Mouse (Mus musculus) brain, embryonic 18.5 days (tissue): ENCODE measurements around the gene Olfr1348.
"Not testable (repeated sequence)": the region's sequence is repeated elsewhere in the genome, so short reads cannot be mapped to it uniquely, and the experiment has no call there.

Experiments
- DNase-seq: peaks from one replicate; pipeline ENCODE4 v3.0.0-alpha.2; 2012; ENCODE audit warnings: low read depth, low spot score

Gene Olfr1348

DNA sequence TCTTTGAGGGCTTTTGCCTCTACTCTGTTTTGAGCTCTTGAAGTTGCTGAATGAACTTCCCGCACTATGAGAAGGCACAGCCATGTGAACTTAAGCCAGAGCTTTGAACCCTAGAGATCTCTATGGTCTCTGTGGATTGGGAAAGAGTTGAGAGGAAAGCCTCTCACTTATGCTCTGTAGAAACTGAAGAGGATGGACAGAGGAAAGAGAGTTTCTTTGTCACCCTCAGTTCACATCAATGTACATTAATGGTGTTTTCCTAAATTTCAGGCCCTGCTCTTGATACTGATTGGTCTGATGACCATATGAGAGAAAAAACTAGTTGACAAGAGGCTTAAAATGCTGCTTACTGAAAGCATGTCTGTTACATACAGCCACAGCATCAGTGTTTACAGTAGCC, at the start of gene Olfr1348:
TSS of gene Olfr1348 (minus strand) at position 101 of the 400 bp plus-strand sequence.
- no peak for DNase-seq

DNA sequence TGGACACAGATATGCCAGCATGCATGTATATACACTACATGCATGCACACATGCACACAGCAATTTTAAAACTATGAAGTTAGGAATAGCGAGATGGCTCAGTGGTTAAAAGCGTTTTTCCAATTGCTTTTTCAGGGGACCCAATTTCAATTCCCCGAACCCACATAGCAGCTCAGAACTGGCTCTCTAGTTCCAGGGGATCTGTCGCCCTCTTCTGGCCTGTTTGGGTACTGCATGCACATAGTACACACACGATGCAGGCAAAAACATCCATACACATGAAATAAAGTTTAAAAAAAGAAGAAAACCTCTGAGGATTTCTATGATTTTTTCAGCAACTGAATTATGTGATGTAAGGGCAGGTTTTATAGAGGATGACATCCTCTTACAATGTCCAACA, 17.6 kb upstream of the Olfr1348 start:
- DNase-seq, result no peak

DNA sequence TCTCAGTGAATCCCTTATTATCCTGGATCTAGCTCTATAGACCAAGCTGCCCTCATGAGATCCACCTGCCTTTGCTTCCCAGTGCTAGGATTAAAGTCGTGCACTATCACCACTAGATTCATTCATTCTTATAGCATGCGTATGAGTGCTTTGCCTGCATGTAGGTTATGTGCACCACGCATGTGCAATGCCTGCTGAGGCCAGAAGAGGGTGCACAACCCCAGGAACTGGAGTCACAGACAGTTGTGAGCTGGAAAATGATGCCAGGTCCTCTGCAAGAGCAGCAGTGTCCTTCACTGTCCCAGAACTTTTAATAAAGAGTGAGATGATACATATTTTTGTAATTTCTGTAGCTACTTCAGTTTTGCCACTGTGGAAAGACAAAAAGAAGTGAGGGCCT, 16.5 kb upstream of the Olfr1348 start:
- no peak for DNase-seq

DNA sequence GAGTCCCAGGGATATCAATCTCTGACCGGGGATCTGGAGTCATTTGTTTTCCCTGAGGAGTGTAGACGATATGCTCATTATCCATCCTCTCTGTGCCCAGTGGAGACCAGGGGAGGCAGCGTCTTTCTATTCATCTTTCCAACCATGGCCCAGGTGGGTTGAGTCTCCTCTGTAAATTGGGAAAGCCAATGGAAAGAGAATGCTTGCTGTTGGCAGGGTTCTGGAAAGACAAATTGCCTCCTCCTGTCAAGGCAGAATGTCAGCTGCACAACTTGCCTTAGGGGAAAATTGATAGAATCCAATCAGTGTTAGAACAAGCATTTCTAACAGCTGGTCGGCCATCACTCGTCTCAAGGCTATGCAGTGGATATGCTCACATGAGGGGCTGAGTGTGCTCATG, 14.3 kb upstream of the Olfr1348 start, which contains the start of gene Olfr1349:
TSS of gene Olfr1349 (minus strand) at position 101 of the 400 bp plus-strand sequence.
- no peak for DNase-seq

DNA sequence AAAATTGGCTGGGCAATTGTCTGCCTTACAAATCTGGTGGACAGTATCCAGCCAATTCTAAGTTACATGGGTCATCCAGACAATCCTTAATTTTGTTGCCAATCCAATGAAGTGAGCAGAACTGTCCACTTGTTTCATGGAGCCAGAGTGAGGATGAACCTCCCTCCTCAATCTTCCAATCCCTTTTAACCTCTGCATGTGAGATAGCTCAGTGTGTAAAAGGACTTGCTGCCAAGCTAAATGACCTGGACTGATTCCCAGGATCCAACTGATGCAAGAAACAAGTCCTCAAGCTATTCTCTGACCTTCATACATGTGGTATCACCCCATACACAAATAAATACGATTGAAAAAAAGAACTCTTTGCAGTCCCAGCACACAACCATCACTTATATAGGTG, 13.1 kb upstream of the Olfr1348 start:
- no peak for DNase-seq

DNA sequence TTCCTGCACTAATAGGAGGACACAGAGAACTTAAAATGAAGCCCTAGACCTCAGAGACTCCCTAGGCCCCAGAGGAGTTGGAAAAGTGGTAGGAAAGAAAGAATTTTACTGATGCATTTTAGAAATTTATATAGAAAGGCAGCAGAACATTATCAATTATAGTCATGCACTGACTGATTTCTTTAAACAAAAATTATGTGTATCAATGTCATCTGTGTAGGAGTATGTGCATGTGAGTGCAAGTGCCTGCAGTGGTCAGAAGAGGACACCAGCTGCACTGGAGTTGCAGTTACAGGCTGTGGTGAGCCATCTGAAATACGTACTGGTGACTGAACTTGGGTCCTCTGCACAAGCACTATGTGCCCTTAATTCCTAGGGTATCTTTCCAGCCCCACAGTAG, 8.9 kb downstream of the Olfr1348 start, which contains the start of gene Olfr1347:
TSS of gene Olfr1347 (minus strand) at position 101 of the 400 bp plus-strand sequence.
- DNase-seq, result no peak

DNA sequence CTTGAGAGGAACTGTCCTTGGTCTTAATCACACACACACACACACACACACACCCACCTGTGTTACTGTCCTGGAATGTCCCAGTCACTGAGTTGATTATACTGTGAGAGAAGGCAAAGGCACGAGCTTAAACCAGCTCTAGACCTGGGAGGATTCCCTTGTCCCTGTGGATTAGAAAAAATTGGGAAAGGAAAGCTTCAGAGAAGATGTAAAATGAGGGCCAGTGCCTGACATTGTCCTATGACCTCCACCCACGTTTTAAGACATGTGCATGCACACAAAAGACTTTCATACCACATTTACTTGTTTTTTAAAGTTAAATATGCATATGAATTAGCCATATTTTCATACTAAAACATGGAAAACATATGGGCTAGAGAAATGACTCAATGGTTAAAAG, 21.7 kb downstream of the Olfr1348 start, which contains the start of gene Olfr5:
TSS of gene Olfr5 (minus strand) at position 101 of the 400 bp plus-strand sequence.
- DNase-seq, result no peak

DNA sequence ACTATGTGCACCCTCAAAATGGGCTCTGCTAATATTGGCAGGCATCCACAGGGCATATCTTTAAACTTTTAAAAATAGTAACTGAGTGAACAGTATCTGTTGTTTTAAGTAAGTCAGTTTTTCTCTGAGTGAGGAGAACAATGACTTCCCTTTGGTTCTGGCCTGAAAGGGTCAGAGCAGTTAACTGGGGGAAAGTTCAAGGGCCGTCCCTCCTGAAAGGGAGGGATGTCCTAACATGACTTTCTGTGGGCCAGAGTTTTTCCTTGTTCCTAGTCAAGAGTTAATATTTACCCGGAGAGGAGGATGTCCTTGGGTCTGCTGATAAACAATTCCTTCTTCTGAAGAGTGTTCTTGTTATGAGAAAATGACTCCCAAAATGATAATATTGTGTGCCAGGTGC, 30.9 kb downstream of the Olfr1348 start:
- DNase-seq, result not testable (repeated sequence)

DNA sequence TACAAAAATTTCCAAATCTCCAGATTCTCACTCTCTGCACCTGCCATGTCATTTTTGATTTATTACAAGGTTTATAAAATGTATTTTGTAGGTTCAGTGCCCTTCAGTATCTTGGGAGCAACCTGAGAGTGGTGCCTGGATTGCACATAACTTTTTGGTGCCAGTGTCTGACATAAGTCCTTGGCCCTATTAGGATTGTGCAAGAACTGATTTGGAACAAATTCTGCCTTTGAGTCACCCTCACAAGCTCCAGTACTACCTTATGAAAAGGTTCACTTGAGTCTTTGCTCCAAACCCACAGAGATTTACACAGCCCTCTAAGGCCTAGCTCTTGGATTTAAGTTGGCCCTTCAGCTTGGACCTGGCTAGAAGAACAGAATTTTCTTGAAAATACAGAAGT, 41.6 kb downstream of the Olfr1348 start, which contains the start of gene Olfr1346:
TSS of gene Olfr1346 (plus strand) at position 151 of the 400 bp plus-strand sequence.
- no peak for DNase-seq

DNA sequence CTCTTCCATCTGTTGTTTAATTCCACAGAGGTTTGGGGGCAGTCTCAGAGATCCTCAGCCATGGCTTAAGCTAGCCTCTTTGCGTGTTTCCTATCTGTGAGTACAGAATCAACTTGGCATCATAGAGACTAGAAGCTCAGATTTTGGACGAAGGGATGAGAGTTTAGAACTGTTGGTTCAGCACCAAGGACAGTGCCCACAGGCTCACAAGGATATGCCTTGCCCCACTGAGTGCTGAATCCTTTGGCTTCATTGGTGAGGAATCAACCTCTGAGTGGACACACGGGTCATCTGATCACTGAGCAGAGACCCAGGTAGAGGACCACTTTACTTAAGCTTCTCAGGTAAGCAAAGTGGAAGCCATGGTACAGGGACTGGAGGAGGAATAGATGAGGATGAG, 52.1 kb downstream of the Olfr1348 start:
- DNase-seq, result no peak

DNA sequence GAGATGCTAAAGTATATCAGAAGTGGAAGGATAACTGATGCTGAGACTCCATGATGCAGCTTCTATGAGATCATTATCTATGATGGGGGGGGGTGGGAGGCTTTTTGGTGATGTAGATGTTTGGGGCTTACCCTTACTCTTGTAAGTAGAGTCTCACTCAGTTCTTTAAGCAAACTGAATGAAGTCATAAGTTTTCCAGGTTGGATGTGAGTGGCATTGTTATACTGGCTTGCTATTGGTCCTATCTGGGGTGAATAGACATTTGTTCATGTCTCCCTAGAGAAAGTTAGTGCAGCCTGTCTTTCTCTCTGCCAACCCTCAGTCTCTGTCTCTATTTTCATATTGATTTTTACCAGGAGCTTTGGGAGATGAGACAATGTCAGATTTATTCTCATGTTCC, 52.7 kb downstream of the Olfr1348 start, which contains the start of gene Olfr1336:
TSS of gene Olfr1336 (plus strand) at position 301 of the 400 bp plus-strand sequence.
- no peak for DNase-seq
